Mouse (Mus musculus): ENCODE results near the gene Map7d1. TPM values are rescaled to one million over a fixed set of nuclear protein-coding genes. Genes with fewer than 3 reads are reported as not detected.

Gene Map7d1
- polyA plus RNA-seq, 1 experiment: 46.3 TPM

- no peak for DNase-seq (ENCODE audit: low read depth in 1 of 2, low spot score in 2 of 2)
- Histone ChIP-seq H3K27me3 (ENCODE audit: control insufficient read depth, insufficient read depth, low read length) (no peaks in the 10 kb centered on the region), H3K4me1 (ENCODE audit: control insufficient read depth, insufficient read depth, insufficient read length) (peaks cover 23% of the 10 kb centered on the region), H3K4me3 (ENCODE audit: extremely low read depth, insufficient read depth, insufficient read length) (no peak overlapping the region), H3K27ac (ENCODE audit: insufficient read depth, low read length) (peak overlapping the region; percentile 96), H3K36me3 (ENCODE audit: control insufficient read depth, insufficient read depth, low read length) (no peaks in the 10 kb centered on the region)
- TF ChIP-seq CTCF (IDR thresholded peaks at IDR 0.05; ENCODE audit: extremely low read depth, insufficient read depth, insufficient read length, insufficient replicate concordance): no peak
- no peak for TF ChIP-seq POLR2A (IDR thresholded peaks at IDR 0.05; ENCODE audit: low read depth, low read length)
- 89% methylated on average over 8 of the region's 8 CpGs for WGBS
Observed at GRCm38 (mm10) chr4:126204016-126204415, 52.1 kb downstream of the Map7d1 start.

- 81% methylated on average over 10 of the region's 10 CpGs for WGBS
- Histone ChIP-seq H3K27me3 (ENCODE audit: control insufficient read depth, insufficient read depth, low read length) (no peaks in the 10 kb centered on the region), H3K4me1 (ENCODE audit: control insufficient read depth, insufficient read depth, insufficient read length) (peaks cover 26% of the 10 kb centered on the region), H3K4me3 (ENCODE audit: extremely low read depth, insufficient read depth, insufficient read length) (peak overlapping the region; percentile 50), H3K27ac (ENCODE audit: insufficient read depth, low read length) (peak overlapping the region; percentile 96), H3K36me3 (ENCODE audit: control insufficient read depth, insufficient read depth, low read length) (no peaks in the 10 kb centered on the region)
- DNase-seq (ENCODE audit: low read depth in 1 of 2, low spot score in 2 of 2): no peak
- no peak for TF ChIP-seq CTCF (IDR thresholded peaks at IDR 0.05; ENCODE audit: extremely low read depth, insufficient read depth, insufficient read length, insufficient replicate concordance)
- TF ChIP-seq POLR2A (IDR thresholded peaks at IDR 0.05; ENCODE audit: low read depth, low read length): no peak
Observed at GRCm38 (mm10) chr4:126203336-126203895, 52.7 kb downstream of the Map7d1 start.

GRCm38 (mm10) chr4:126202303-126203181, 53.6 kb downstream of the Map7d1 start, which contains the start of gene Thrap3:
Gene Thrap3, minus strand, starts transcription at chr4:126202760.
- WGBS: under 1% methylated on average over 74 of the region's 75 CpGs
- TF ChIP-seq CTCF (IDR thresholded peaks at IDR 0.05; ENCODE audit: extremely low read depth, insufficient read depth, insufficient read length, insufficient replicate concordance) (no peak), POLR2A (IDR thresholded peaks at IDR 0.05; ENCODE audit: low read depth, low read length) (peak; percentile 76)
- Histone ChIP-seq H3K4me3 (ENCODE audit: extremely low read depth, insufficient read depth, insufficient read length) (peak within 1 kb of the TSS; percentile 94), H3K4me1 (ENCODE audit: control insufficient read depth, insufficient read depth, insufficient read length) (peaks cover 26% of the 10 kb centered on the region), H3K27me3 (ENCODE audit: control insufficient read depth, insufficient read depth, low read length) (no peaks in the 10 kb centered on the region), H3K36me3 (ENCODE audit: control insufficient read depth, insufficient read depth, low read length) (peaks cover 2% of the 10 kb centered on the region; the same call in 1 of the 2 replicates), H3K27ac (ENCODE audit: insufficient read depth, low read length) (peak within 1 kb of the TSS; percentile 99)
- DNase-seq (ENCODE audit: low read depth in 1 of 2, low spot score in 2 of 2): peak; percentile 97 to 99

GRCm38 (mm10) chr4:126201514-126202302, 54.4 kb downstream of the Map7d1 start:
- under 1% methylated on average over 28 of the region's 28 CpGs for WGBS
- Histone ChIP-seq H3K4me1 (ENCODE audit: control insufficient read depth, insufficient read depth, insufficient read length) (peaks cover 26% of the 10 kb centered on the region), H3K27me3 (ENCODE audit: control insufficient read depth, insufficient read depth, low read length) (no peaks in the 10 kb centered on the region), H3K27ac (ENCODE audit: insufficient read depth, low read length) (peak overlapping the region; percentile 99), H3K36me3 (ENCODE audit: control insufficient read depth, insufficient read depth, low read length) (peaks cover 2% of the 10 kb centered on the region; the same call in 1 of the 2 replicates), H3K4me3 (ENCODE audit: extremely low read depth, insufficient read depth, insufficient read length) (peak overlapping the region; percentile 94)
- DNase-seq (ENCODE audit: low read depth in 1 of 2, low spot score in 2 of 2): peak; percentile 20 to 53
- TF ChIP-seq CTCF (IDR thresholded peaks at IDR 0.05; ENCODE audit: extremely low read depth, insufficient read depth, insufficient read length, insufficient replicate concordance) (no peak), POLR2A (IDR thresholded peaks at IDR 0.05; ENCODE audit: low read depth, low read length) (no peak)

- peaks cover 26% of the 10 kb centered on the region for H3K4me1 ChIP-seq (ENCODE audit: control insufficient read depth, insufficient read depth, insufficient read length)
- TF ChIP-seq POLR2A (IDR thresholded peaks at IDR 0.05; ENCODE audit: low read depth, low read length) (no peak), CTCF (IDR thresholded peaks at IDR 0.05; ENCODE audit: extremely low read depth, insufficient read depth, insufficient read length, insufficient replicate concordance) (no peak)
- peak overlapping the region; percentile 17; the same call in 1 of the 2 replicates for H3K27ac ChIP-seq (ENCODE audit: insufficient read depth, low read length)
- WGBS: 22% methylated on average over 2 of the region's 2 CpGs
- peaks cover 4% of the 10 kb centered on the region; the same call in 1 of the 2 replicates for H3K36me3 ChIP-seq (ENCODE audit: control insufficient read depth, insufficient read depth, low read length)
- no peak for DNase-seq (ENCODE audit: low read depth in 1 of 2, low spot score in 2 of 2)
- H3K4me3 ChIP-seq (ENCODE audit: extremely low read depth, insufficient read depth, insufficient read length): no peak overlapping the region
- H3K27me3 ChIP-seq (ENCODE audit: control insufficient read depth, insufficient read depth, low read length): no peaks in the 10 kb centered on the region
Observed at GRCm38 (mm10) chr4:126200656-126201055, 55.5 kb downstream of the Map7d1 start.

- Histone ChIP-seq H3K27ac (ENCODE audit: insufficient read depth, low read length) (no peak overlapping the region), H3K36me3 (ENCODE audit: control insufficient read depth, insufficient read depth, low read length) (peaks cover 4% of the 10 kb centered on the region), H3K4me3 (ENCODE audit: extremely low read depth, insufficient read depth, insufficient read length) (no peak overlapping the region), H3K27me3 (ENCODE audit: control insufficient read depth, insufficient read depth, low read length) (no peaks in the 10 kb centered on the region), H3K4me1 (ENCODE audit: control insufficient read depth, insufficient read depth, insufficient read length) (peaks cover 26% of the 10 kb centered on the region)
- DNase-seq (ENCODE audit: low read depth in 1 of 2, low spot score in 2 of 2): no peak
- TF ChIP-seq POLR2A (IDR thresholded peaks at IDR 0.05; ENCODE audit: low read depth, low read length): no peak
- TF ChIP-seq CTCF (IDR thresholded peaks at IDR 0.05; ENCODE audit: extremely low read depth, insufficient read depth, insufficient read length, insufficient replicate concordance): no peak
- WGBS: 32% methylated on average over 1 of the region's 1 CpGs
Observed at GRCm38 (mm10) chr4:126200036-126200435, 56.1 kb downstream of the Map7d1 start.
